Mouse (Mus musculus): ENCODE measurements around the gene Tlr8. TPM values are rescaled to one million over a fixed set of nuclear protein-coding genes. Genes with fewer than 3 reads are reported as not detected.
A peak's percentile ranks its signal among the peaks of the same experiment; 100 is the strongest.

The Tlr8 gene
- polyA plus RNA-seq, 2 experiments, result 0.58 to 1.5 TPM

DNA sequence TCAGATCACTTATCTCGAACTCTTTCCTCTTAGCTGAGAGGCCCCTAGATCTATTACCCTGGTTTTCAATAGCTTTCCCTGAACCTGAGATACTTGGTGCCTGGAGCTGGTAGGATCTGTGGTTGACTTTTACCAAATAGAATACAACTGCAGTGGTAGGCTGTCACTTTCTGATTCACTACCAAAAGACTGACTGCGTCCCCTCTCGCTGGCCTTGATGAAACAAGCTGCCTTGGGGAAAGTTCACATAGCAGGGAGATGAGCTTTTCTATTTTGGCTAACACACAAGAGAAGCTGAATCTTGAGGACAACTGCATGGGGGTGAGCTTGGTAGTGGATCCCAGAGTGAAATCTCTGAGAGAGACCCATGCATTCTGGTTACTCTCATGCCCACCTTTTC, 22.4 kb downstream of the Tlr8 start:
- no peak overlapping the region for H3K4me2 ChIP-seq (ENCODE audit: low read depth)
- H3K27me3 ChIP-seq (ENCODE audit: control insufficient read depth, insufficient read depth, low read length), result no peaks in the 10 kb centered on the region
- TF ChIP-seq EP300 (IDR thresholded peaks at IDR 0.05; ENCODE audit: low read depth), result no peak
- TF ChIP-seq CTCF (IDR thresholded peaks at IDR 0.05; ENCODE audit: low read depth), result no peak
- WGBS (ENCODE audit: insufficient replicate concordance), result 73% methylated on average over 3 of the region's 3 CpGs
- H3K4me1 ChIP-seq (replicated peaks; ENCODE audit: control insufficient read depth in 2 of 2, insufficient read depth in 2 of 2, low read length in 1 of 2), result no peaks in the 10 kb centered on the region
- H3K4me3 ChIP-seq (ENCODE audit: insufficient read depth in 1 of 2, low read depth in 2 of 2, low read length in 2 of 2), result no peak overlapping the region
- ATAC-seq (ENCODE audit: insufficient read depth), result no peak
- H3K36me3 ChIP-seq (replicated peaks; ENCODE audit: control insufficient read depth, insufficient read depth, low read depth), result no peaks in the 10 kb centered on the region
- no peak overlapping the region for H3K27ac ChIP-seq
- H3K9ac ChIP-seq (replicated peaks), result no peak overlapping the region
- H3K9me3 ChIP-seq (ENCODE audit: control insufficient read depth, low read length), result no peaks in the 10 kb centered on the region
- DNase-seq (ENCODE audit: low read depth in 3 of 3, low spot score in 3 of 3), result no peak

DNA sequence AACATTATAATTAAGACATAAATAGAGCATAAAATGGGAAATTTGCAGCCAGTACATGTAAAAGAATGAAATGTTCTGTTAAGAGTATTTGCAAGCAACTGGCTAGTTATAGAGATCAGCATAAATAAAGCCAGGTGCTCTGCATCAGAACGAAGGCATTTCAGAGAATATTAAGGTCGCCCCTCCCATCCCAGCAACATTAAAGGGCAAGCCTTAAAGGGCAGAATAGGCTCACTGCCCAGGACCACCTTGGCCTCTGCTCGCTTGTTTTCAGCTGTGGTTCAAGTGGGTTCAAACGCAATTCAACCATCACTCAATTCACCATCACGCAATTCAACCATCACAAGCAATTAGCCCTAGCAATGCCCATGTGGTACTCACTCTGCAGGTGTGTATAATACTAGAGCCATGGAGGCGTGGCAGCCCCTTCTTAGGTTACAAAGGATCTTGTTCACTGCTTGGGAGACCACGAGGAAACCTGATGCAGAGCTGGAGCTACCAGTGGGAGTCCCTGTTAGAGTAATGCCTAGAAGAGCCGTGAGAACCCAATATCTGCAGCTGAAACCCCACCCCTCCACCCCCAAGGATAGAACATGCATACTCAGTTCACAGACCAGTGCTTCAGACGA, 24.7 kb downstream of the Tlr8 start:
- no peak for TF ChIP-seq EP300 (IDR thresholded peaks at IDR 0.05; ENCODE audit: low read depth)
- TF ChIP-seq CTCF (IDR thresholded peaks at IDR 0.05; ENCODE audit: low read depth), result no peak
- H3K36me3 ChIP-seq (replicated peaks; ENCODE audit: control insufficient read depth, insufficient read depth, low read depth), result no peaks in the 10 kb centered on the region
- no peak overlapping the region for H3K4me3 ChIP-seq (ENCODE audit: insufficient read depth in 1 of 2, low read depth in 2 of 2, low read length in 2 of 2)
- no peak overlapping the region for H3K9ac ChIP-seq (replicated peaks)
- DNase-seq (ENCODE audit: low read depth in 3 of 3, low spot score in 3 of 3) (no peak), ATAC-seq (ENCODE audit: insufficient read depth) (no peak)
- no peak overlapping the region for H3K4me2 ChIP-seq (ENCODE audit: low read depth)
- no peak overlapping the region for H3K27ac ChIP-seq
- H3K27me3 ChIP-seq (ENCODE audit: control insufficient read depth, insufficient read depth, low read length), result no peaks in the 10 kb centered on the region
- no peaks in the 10 kb centered on the region for H3K4me1 ChIP-seq (replicated peaks; ENCODE audit: control insufficient read depth in 2 of 2, insufficient read depth in 2 of 2, low read length in 1 of 2)
- WGBS (ENCODE audit: insufficient replicate concordance), result 55% methylated on average over 9 of the region's 9 CpGs
- no peaks in the 10 kb centered on the region for H3K9me3 ChIP-seq (ENCODE audit: control insufficient read depth, low read length)

- 19% methylated on average over 9 of the region's 9 CpGs for WGBS (ENCODE audit: insufficient replicate concordance)
- no peak overlapping the region for H3K4me3 ChIP-seq (ENCODE audit: insufficient read depth in 1 of 2, low read depth in 2 of 2, low read length in 2 of 2)
- no peaks in the 10 kb centered on the region for H3K27me3 ChIP-seq (ENCODE audit: control insufficient read depth, insufficient read depth, low read length)
- H3K36me3 ChIP-seq (replicated peaks; ENCODE audit: control insufficient read depth, insufficient read depth, low read depth), result no peaks in the 10 kb centered on the region
- 0 out of 2 replicates have a peak, but pooled peaks have one; percentile 21 for ATAC-seq (ENCODE audit: insufficient read depth)
- no peaks in the 10 kb centered on the region for H3K9me3 ChIP-seq (ENCODE audit: control insufficient read depth, low read length)
- DNase-seq (ENCODE audit: low read depth in 3 of 3, low spot score in 3 of 3), result no peak
- no peak overlapping the region for H3K27ac ChIP-seq
- peak; percentile 78 for TF ChIP-seq CTCF (IDR thresholded peaks at IDR 0.05; ENCODE audit: low read depth)
- no peak for TF ChIP-seq EP300 (IDR thresholded peaks at IDR 0.05; ENCODE audit: low read depth)
- H3K4me1 ChIP-seq (replicated peaks; ENCODE audit: control insufficient read depth in 2 of 2, insufficient read depth in 2 of 2, low read length in 1 of 2), result no peaks in the 10 kb centered on the region
- no peak overlapping the region for H3K9ac ChIP-seq (replicated peaks)
- H3K4me2 ChIP-seq (ENCODE audit: low read depth), result no peak overlapping the region
Measured at GRCm38 (mm10) chrX:167233104-167233687, 30.9 kb downstream of the Tlr8 start.

DNA sequence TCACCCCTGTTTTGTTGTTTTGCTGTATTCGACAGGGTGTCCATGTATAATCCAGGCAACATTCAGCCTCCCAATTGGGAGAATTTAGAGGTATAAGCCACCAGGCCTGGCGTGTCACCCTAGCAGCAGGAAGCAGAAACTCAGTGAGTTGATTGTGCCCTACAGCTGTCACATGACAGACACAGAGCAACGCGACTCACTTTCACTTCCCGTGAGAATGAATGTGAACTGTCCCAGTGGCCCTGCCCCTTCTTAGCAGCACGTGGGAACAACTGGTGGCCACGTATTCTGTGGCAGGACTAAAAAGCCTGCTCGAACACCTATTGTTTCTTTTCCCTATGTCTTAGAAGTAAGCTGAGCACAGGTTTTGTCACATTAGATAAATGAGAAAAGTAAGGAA, 33.0 kb downstream of the Tlr8 start:
- no peak overlapping the region for H3K4me2 ChIP-seq (ENCODE audit: low read depth)
- H3K9ac ChIP-seq (replicated peaks), result no peak overlapping the region
- 35% methylated on average over 8 of the region's 8 CpGs for WGBS (ENCODE audit: insufficient replicate concordance)
- TF ChIP-seq EP300 (IDR thresholded peaks at IDR 0.05; ENCODE audit: low read depth) (no peak), CTCF (IDR thresholded peaks at IDR 0.05; ENCODE audit: low read depth) (no peak)
- no peaks in the 10 kb centered on the region for H3K9me3 ChIP-seq (ENCODE audit: control insufficient read depth, low read length)
- no peaks in the 10 kb centered on the region for H3K4me1 ChIP-seq (replicated peaks; ENCODE audit: control insufficient read depth in 2 of 2, insufficient read depth in 2 of 2, low read length in 1 of 2)
- no peaks in the 10 kb centered on the region for H3K27me3 ChIP-seq (ENCODE audit: control insufficient read depth, insufficient read depth, low read length)
- H3K27ac ChIP-seq, result no peak overlapping the region
- H3K36me3 ChIP-seq (replicated peaks; ENCODE audit: control insufficient read depth, insufficient read depth, low read depth), result no peaks in the 10 kb centered on the region
- DNase-seq (ENCODE audit: low read depth in 3 of 3, low spot score in 3 of 3) (no peak), ATAC-seq (ENCODE audit: insufficient read depth) (no peak)
- H3K4me3 ChIP-seq (ENCODE audit: insufficient read depth in 1 of 2, low read depth in 2 of 2, low read length in 2 of 2), result no peak overlapping the region

GRCm38 (mm10) chrX:167229819-167230218, 34.3 kb downstream of the Tlr8 start:
- no peak for DNase-seq (ENCODE audit: low read depth in 3 of 3, low spot score in 3 of 3)
- Histone ChIP-seq H3K36me3 (replicated peaks; ENCODE audit: control insufficient read depth, insufficient read depth, low read depth) (no peaks in the 10 kb centered on the region), H3K4me3 (ENCODE audit: insufficient read depth in 1 of 2, low read depth in 2 of 2, low read length in 2 of 2) (no peak overlapping the region), H3K9ac (replicated peaks) (no peak overlapping the region), H3K4me1 (replicated peaks; ENCODE audit: control insufficient read depth in 2 of 2, insufficient read depth in 2 of 2, low read length in 1 of 2) (no peaks in the 10 kb centered on the region), H3K4me2 (ENCODE audit: low read depth) (no peak overlapping the region), H3K27me3 (ENCODE audit: control insufficient read depth, insufficient read depth, low read length) (no peaks in the 10 kb centered on the region), H3K9me3 (ENCODE audit: control insufficient read depth, low read length) (no peaks in the 10 kb centered on the region), H3K27ac (no peak overlapping the region)
- no peak for TF ChIP-seq EP300 (IDR thresholded peaks at IDR 0.05; ENCODE audit: low read depth)
- TF ChIP-seq CTCF (IDR thresholded peaks at IDR 0.05; ENCODE audit: low read depth), result no peak
- ATAC-seq (ENCODE audit: insufficient read depth), result no peak
- 33% methylated on average over 1 of the region's 1 CpGs for WGBS (ENCODE audit: insufficient replicate concordance)

Data from liver, embryonic 14.5 days (tissue).